8 mouse cellular contexts compared by ENCODE assay signal in genomic region chr1:60565270-60565920, GRCm38 (mm10). TPM values are rescaled to one million over a fixed set of nuclear protein-coding genes. Genes with fewer than 3 reads are reported as not detected.
DNase-seq lines count a peak whose midpoint lies in the region; ATAC-seq lines count a peak whose summit lies in the region.

No protein-coding gene starts in this region.

- peak overlapping the region; percentile 96 for H3K27ac ChIP-seq in embryonic facial prominence, embryonic 13.5 days
- H3K27ac ChIP-seq in midbrain, embryonic 10.5 days (replicated peaks), result peak overlapping the region; percentile 97

- DNase-seq in adrenal gland, adult (ENCODE audit: inconsistent age in 2 of 2, low spot score in 1 of 2), result peak; percentile 36 to 79
- no peak for DNase-seq in adrenal gland, postnatal 25 days
- peak; percentile 77 for DNase-seq in ZHBTc4 (ENCODE audit: low read depth, low spot score)
- peak; percentile 43 for DNase-seq in heart, postnatal 4 days
- peak; percentile 8 to 53 for DNase-seq in left cerebral cortex, postnatal 14 days (ENCODE audit: low spot score in 2 of 2)
- peak; percentile 53 for DNase-seq in midbrain, embryonic 10.5 days (ENCODE audit: low spot score)
- peak; percentile 34 for DNase-seq in telencephalon, adult 2 months (ENCODE audit: low read depth, low spot score)

- intact Hi-C loops in left cerebral cortex, postnatal 14 days (cut with DNase I), result loop anchor here (5.0 to 10.0 kb wide), 2 partner anchors 292 to 389 kb away; no protein-coding TSS in a partner anchor

- 2% methylated on average over 13 of the region's 13 CpGs for WGBS in embryonic facial prominence, embryonic 13.5 days
- 3% methylated on average over 13 of the region's 13 CpGs for WGBS in midbrain, embryonic 10.5 days

- peaks cover 12% of the 10 kb centered on the region for H3K4me1 ChIP-seq in embryonic facial prominence, embryonic 13.5 days
- H3K4me1 ChIP-seq in midbrain, embryonic 10.5 days, result peaks cover 19% of the 10 kb centered on the region

- H3K9me3 ChIP-seq in embryonic facial prominence, embryonic 13.5 days, result no peaks in the 10 kb centered on the region
- H3K9me3 ChIP-seq in midbrain, embryonic 10.5 days (replicated peaks), result peaks cover 18% of the 10 kb centered on the region

- H3K9ac ChIP-seq in embryonic facial prominence, embryonic 13.5 days, result peak overlapping the region; percentile 95

- H3K4me3 ChIP-seq in embryonic facial prominence, embryonic 13.5 days, result peak overlapping the region; percentile 92
- peak overlapping the region; percentile 85 for H3K4me3 ChIP-seq in midbrain, embryonic 10.5 days

- peaks cover 16% of the 10 kb centered on the region for H3K36me3 ChIP-seq in embryonic facial prominence, embryonic 13.5 days
- H3K36me3 ChIP-seq in midbrain, embryonic 10.5 days, result peaks cover 26% of the 10 kb centered on the region

- ATAC-seq in embryonic facial prominence, embryonic 13.5 days (ENCODE audit: insufficient number of reproducible peaks, insufficient read depth, low FRiP score, low TSS enrichment, low read depth), result no peak

- peak overlapping the region; percentile 75 for H3K4me2 ChIP-seq in embryonic facial prominence, embryonic 13.5 days

- H3K27me3 ChIP-seq in embryonic facial prominence, embryonic 13.5 days, result no peaks in the 10 kb centered on the region
- H3K27me3 ChIP-seq in midbrain, embryonic 10.5 days (ENCODE audit: low read depth, poor library complexity, severe bottlenecking), result 0 out of 2 replicates have a peak, but pooled peaks cover 9% of the 10 kb centered on the region

RNA-seq across cellular contexts. Expression of gene Raph1, which starts 1.5 kb away (rescaled TPM):
- total RNA-seq in adrenal gland, postnatal 25 days (2021), result 89.9 and 119 TPM in 2 replicates
- polyA plus RNA-seq in embryonic facial prominence, embryonic 13.5 days (2015; fragmentation: Nextera tagmentation; extraction: Ambion mirVana), result 26.2 and 27.6 TPM in 2 replicates
- 100 to 1,000 TPM; 147 to 153 TPM for total RNA-seq in heart, postnatal 4 days (2021)
- 100 to 1,000 TPM in 1 of 2 experiments, 10 to 100 TPM in 1; 86.8 to 102 TPM for total RNA-seq in left cerebral cortex, postnatal 14 days (2021)
- 19.9 and 21.7 TPM in 2 replicates for polyA plus RNA-seq in midbrain, embryonic 10.5 days (2016; fragmentation: Nextera tagmentation; extraction: Ambion mirVana)
